Mouse (Mus musculus): ENCODE results near the gene Rps24.

- TF ChIP-seq CTCF (IDR thresholded peaks at IDR 0.05), result no peak
- no peak for TF ChIP-seq EP300 (IDR thresholded peaks at IDR 0.05)
These were observed 48.1 kb downstream of the Rps24 start for GRCm38 (mm10) chr14:24534865-24535545.

All from lung, postnatal 0 days (tissue).